Mouse (Mus musculus) urinary bladder, postnatal 14 days (tissue): Measurements from ENCODE around the gene Myo1c.
A peak's percentile ranks its signal among the peaks of the same experiment; 100 is the strongest.

ENCODE experiments used
- DNase-seq: peaks from one replicate; pipeline ENCODE4 v3.0.0; 2021; ENCODE audit warnings: low spot score

Myo1c gene

DNA sequence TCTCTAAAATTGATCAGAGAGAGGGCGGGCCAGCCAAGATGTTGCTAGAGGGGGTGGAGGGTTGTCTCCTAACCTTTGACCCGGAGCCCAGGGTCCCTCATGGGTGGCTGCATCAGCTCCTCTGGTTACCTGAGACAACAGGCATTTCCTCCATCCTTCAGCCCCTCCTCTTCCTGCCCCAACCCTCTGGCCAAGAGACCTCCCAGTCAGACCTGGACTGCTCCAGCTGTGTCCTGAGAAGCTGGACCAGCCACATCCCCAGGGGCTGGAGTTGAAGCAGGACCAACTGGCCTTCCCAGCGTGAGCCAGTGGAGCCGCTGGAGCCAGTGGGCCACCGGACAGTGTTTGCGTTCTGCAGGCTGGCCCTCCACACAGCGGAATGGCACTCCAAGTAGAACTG, at the start of gene Myo1c:
TSS of gene Myo1c (plus strand) at position 194 of the 400 bp plus-strand sequence.
- no peak for DNase-seq

DNA sequence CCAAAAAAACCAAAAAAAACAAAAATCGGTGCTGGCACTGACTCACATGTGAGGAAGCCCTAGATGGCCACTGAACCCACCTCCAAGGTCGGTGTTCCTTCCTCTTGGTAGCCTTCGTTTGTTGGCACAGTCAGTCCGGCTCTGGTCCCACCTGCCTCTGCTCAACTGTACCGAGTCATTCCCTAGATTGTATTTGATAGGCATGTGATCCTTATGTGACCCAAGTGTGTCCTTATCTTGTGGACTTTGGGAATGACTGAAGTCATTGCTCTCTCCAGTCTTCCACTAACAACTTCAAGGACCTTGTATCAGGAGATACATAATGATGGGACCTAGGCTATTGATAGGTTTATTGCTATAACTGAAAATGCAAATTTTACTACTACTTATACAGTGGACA, 45.5 kb upstream of the Myo1c start:
- no peak for DNase-seq

DNA sequence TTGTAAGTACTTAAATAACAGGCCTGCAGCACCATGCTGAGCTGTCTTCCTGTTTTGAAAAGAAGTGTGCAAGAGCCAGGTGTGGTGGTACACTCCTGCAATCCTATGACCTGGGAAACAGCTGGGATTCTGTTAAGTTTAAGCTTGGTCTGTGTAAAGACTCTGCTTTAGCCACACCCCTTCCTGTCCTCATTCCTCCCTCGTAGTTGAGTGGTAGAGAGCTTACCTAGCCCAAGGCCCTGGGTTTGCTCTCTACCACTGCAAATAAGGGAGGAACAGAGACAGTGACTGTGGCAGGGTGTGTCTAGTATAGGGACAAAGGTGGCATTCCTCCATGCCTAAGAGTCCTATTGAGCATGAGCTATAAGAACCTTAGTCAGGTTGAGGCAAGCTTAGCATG, 45.0 kb upstream of the Myo1c start:
- no peak for DNase-seq

DNA sequence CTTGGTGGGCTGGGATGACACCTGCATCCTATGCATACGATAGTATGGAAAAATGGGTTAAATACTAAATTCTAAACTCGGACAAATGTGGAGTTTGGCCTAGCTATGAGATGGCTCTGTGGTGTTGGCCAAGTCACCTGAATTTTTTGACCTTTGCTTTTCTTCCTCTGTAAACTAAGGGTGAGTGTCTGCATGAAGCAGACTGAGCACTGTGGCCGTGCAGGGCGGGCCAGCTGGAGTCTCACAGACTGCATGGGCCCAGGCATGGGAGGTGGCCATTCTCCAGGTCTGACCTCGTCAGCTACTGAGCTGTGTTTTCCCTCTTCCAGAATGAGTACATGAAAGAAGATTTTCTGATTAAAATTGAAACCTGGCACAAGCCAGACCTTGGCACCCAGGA, 41.5 kb upstream of the Myo1c start:
- DNase-seq, result no peak

DNA sequence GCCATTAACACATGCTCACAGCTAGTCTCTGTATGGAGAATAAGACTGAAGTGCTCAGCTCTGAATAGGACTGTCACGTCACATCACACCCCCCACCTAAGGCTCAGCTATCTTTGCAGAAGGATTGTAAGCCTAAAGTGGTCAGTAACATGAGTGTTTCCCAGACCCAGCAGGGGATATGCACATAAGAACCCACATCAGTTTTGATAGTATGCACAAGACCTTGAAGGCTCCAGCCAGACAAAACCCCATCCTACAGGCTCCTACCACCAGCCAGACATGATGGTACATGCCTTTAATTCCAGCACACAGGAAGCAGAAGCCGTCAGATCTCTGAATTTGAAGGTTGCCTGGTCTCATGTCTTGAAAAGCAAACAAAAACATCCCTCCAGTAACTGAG, 40.3 kb upstream of the Myo1c start:
- no peak for DNase-seq

DNA sequence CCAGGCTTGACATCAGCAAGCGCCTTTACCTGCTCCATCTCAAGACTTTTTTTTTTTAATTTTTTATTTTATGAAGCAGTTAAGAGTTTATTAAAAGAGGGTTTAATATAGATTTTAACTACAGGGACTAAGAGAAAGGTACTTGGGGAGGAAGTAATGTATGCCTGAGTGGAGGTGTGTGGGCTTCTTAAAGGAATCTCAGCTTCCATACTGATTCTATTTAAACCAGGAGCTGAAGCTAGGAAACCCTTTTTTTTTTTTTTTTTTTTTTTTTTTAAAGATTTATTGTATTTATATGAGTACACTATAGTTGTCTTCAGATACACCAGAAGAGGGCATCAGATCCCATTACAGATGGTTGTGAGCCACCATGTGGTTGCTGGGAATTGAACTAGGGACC, 35.5 kb upstream of the Myo1c start:
- DNase-seq, result no peak

DNA sequence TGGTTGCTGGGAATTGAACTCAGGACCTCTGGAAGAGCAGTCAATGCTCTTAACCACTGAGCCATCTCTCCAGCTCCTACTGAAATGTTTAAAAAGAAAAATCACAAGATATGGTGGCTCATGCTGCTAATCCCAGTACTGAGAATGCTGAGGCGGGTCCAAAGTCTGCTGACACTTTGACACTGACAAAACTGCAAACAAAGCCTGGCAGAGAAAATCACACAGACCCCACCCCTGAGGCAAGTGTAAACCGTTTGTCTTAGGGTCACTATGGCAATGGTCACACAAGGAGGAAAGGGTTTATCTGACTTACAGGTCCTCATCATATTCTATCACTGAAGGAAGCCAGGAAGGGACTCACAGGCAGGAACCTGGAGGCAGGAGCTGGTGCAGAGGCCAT, 34.7 kb upstream of the Myo1c start:
- DNase-seq, result no peak

DNA sequence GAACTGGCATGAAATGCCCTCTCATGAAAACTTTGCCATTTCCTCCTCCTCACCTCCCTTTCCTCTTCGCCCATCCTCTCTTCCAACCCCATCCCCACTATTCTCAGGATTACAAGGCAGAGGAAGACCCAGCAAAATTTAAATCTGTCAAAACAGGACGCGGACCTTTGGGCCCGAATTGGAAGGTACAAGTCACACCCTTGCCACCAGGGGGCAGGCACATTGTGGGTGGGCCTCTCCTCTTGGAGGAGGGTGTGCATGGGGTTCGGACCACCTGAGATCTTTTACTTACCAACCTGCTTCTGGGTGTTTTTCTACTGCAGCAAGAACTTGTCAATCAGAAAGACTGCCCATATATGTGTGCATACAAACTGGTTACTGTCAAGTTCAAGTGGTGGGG, 31.2 kb upstream of the Myo1c start:
- no peak for DNase-seq

DNA sequence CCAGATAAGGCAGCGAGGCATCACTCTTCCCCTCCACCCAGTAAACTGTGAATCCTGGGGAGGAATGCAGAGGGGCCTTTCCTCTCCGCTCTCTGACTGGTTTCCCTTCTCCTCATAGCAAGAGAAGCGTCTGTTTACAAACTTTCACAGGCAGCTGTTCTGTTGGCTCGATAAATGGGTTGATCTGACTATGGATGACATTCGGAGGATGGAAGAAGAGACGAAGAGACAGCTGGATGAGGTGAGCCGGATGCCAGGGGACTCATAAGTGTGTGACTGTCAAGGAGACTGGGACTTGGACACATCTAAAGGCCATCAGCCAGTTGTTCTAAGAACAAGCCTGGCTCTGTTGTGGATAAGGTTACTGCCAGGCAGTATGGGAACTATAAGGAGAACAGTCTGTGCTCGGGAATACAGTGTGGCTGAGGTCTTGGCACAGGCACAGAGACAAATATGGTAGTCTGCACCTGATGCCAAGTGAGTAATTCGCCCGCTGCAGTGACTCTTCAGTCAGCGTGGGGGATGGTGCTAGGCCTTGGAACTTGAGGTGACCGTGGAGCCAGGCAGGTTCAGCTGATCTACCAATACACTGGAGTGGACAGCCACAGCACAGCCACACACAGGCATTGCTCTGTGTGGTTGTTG, 30.0 kb upstream of the Myo1c start:
- DNase-seq, result peak; percentile 52

DNA sequence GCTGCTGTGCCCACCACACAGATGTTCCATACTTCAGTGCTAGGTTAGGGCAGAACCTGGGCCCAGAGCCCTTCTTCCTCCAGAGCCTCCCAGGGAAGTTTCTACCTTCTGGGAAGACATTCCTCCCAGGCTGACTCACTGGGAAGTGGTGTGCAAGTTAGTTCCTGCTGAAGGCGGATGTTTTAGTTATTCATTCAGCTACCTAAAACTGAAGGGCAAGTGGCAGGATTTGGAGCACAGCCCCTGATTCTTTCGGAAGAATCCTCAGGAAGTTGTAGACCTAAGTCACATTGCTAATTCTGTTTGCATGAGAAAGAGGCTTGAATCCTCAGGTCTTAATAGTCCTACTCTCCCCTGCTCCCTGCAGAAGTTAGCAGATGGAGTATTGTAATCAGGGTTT, 28.9 kb upstream of the Myo1c start:
- no peak for DNase-seq

DNA sequence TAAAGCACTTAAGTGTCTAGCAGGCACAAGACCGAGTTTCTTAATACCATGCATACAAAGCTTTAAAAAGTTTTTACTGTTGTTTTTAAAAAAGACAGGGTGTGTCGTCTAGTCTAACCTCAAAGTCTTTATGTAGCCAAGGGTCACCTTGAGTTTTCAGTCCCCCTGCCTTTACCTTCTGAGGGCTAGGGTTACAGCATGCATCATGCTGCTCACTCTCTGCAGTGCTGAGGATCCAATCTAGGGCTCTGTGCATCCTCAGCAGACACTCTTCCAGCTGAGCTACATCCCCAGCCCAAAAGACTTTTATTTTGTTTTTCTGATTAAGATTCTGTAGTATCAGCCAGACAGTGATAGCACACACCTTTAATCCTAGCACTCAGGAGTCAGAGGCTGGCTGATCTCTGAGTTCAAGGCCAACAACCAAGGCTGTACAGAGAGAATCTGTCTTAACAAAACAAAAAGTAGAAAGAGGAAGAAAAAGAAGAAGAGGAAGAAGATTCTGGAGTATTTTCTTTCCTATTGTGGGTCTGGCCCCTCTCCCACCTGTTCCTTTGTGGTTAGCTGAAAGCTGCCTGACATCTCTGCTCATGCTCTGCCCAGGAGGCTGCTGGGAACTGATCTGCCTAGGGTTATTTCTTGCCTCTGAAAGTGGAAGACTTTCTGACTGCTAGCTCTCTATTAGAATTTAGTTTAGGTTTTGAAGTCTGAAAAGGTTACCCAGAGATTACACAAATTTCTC, 27.5 kb upstream of the Myo1c start:
- no peak for DNase-seq

DNA sequence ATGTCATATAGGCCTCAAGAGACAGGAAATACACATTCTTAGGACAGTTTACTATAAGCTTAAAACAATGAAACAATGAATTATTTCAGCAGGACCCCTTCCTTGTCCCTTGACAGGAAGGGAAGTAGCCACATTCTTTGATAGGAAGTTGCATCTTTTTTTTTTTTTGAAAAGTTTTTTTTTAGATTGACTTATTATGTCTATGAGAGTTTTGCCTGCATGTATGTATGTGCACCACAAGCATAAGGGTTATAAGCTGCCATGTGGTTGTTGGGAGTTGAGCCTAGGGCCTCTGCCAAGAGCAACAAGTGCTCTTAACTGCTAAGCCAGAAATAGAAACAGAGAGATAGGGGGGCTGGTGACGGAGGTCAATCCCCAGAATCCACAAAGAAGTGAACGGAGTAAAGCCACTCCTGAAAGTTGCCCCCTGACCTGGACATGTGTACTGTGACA, 26.2 kb upstream of the Myo1c start:
- DNase-seq, result no peak

DNA sequence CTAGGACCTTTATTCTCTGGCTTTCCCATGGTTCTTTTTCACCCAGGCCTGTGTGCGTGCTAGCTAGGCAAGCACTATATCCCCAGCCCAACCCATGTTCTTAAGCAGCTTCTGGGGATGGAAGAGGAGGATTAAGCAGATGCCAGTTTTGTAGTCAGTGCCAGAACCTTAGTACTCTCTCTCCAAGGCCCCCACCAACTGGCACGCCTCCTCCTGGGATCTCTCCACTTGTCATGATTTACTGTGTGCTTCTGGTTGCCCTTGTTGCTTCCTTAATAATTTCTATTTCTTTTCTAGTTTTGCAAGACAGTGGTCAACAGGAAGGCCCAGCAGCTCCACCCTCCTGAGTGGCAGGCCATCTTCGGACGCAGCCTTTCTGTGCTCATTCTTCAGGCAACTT, 24.5 kb upstream of the Myo1c start:
- DNase-seq, result no peak

DNA sequence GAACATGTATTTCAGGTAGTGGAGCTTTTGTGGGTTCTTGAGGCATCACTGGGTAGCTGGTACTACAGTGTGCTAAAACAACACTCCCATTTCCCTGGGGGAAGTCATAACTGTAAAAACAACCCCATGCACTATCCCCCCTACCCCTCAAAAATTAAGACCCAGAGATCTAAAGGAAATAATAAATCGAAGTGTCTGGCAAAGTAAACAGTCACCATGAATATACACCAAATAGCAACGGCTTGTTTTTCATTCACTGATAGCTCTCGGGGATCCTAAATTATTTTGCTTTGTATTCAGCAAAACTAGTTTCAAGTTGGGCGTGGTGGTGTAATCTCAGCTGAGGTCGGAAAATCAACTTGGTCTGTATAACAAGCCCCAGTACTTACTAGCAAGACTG, 20.2 kb upstream of the Myo1c start:
- DNase-seq, result no peak

DNA sequence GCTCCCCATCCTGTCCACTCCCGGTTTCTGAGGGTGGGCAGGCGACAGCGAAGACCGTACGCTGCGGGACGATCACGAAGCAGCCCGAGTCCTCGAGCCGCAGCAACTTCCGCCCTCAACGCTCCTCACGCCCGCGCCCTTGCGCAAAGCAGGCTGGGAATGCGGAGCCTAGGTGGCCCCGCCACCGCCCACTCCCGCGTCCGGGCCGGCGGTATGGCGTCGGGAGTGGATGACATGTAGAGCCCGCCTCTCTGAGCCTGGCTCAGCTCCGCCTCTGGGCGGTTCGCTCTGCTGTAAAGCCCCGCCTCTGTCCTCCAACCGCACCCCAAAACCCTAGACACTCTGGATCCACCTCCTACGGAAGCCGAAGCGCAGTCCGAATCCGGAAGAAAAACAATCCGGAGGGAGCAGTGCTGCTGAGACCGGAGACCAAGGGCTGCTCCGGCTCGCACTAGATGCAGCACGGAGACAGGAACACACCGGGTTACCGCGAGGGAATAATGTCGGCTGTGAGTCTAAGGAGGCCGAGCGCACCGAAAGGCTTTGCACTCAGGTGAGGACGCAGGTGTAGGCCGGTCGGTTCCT, 19.6 kb upstream of the Myo1c start, which contains the start of gene Inpp5k:
TSS of gene Inpp5k (plus strand) at position 344 of the 585 bp plus-strand sequence.
- peak; percentile 96 for DNase-seq

DNA sequence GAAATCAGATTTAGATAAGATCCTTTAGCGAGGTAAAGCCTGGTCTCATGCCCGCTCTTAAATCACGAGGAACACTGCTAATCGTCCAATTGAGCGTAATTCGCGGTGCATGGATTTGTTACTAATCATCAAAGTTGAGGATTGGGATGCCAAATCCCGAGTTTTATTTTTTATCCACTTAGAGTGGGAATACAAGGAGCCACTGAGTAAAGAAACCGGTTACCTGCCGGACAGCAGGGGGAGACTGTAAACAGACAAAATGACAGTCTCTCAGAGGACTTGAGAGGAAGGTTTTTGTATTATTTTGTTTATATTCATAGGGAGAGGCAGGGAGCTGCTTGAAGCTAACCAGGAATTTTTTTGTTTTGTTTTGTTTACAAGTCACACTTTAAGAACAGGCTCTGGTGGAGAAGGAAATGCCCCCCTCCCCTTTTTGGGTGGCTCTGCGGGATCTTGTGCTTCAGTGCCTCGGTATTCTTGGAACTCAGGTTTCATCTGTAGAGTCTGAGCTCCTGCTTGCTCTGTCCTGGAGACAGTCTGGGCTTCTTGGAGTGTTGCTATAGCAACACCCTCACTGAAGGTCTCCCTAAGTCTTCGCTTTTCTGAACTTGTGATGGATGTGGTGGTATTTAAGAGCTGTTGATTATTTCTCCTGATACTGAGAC, 18.6 kb upstream of the Myo1c start:
- peak; percentile 45 for DNase-seq

DNA sequence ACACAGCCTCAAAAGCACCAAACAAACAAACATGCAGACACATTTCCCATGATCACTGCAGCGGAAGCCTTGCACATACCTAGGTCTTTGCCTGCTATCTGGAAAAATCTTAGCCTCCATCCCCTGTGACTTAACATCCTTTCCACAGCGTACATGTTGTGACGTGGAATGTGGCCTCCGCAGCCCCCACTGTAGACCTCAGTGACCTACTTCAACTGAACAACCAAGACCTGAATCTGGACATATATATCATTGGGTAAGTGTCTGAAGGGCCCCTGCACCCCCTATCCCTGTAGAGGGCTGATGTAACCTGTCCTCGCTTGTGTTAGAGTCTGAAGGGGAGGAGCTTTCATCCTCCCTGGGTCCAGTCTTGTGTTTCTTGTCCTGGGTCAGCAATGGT, 17.4 kb upstream of the Myo1c start:
- no peak for DNase-seq

DNA sequence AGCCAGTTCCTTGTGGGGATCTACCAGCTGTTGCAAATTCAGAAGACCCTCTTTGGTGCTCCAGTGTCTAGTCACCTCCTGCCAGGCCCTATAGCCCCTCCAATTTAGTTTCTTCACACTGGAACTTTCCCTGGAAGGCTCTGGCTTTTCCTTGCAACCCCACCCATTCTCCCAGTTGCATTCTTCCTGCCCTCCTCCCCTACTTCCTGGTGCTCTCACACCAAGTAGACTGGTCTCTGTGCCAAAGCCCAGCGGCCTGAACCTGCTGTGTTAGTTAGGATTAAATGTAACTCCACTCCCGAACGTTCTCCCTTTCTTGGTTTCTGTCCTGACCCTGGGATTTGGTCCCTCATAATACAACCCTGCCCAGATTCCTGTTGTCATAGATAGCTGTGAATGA, 15.5 kb upstream of the Myo1c start:
- DNase-seq, result no peak

DNA sequence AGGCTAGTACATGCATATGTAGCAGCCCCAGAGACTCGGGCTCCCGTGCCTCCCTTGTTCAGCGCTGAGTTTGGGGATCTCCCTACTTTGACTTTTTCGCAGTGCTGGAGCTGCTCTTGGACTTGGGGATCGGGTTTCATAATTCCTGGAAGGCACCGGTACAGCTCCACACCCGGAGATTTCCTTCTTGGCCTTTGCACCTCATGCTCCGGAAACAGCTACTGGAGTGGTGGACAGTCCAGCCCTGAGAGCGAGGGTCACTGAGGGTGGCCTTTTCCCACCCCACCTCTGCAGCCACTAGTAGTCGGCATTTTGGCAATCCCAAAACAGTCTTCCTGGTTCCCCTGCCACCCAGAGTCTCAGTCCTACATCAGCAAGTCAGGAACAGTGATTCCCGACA, 15.0 kb upstream of the Myo1c start:
- DNase-seq, result no peak

DNA sequence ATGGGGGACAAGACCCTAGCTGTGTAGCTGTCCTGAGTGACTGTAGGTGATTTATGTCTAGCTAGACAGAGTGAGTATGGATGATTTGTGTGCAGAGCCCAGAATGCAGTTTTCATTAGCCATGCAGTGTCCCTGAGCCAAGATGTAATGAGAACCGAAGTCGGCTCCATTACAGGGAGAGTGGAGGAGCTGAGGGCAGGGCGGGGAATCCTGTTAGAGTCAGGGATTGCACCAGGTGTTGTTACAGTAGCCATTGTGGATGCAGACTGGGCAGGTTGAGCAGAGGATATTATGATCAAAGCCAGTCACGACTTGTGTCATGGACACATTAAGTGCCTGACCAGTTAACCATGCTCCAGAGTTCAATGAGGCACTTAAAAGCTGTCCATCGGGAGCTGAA, 7.0 kb upstream of the Myo1c start:
- DNase-seq, result no peak

DNA sequence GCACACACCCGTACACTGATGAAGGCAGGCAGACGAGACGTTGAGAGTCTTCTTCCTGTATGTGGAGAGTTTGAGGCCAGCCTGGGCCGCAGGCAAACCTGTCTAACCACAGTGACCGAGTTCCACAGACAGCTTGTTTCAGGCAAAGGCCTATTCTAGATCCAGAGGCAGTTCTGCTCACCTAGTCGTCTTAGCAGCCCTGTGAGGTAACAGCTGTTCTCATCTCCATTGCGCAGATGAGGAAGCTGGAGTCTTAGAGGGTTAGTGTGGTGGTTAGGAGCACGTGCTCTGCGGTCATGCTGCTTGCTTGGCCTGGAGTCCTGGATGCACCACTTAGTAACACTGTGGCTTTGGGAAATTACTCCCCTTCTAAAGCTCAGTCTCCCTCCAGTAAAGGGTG, 5.6 kb upstream of the Myo1c start:
- no peak for DNase-seq

DNA sequence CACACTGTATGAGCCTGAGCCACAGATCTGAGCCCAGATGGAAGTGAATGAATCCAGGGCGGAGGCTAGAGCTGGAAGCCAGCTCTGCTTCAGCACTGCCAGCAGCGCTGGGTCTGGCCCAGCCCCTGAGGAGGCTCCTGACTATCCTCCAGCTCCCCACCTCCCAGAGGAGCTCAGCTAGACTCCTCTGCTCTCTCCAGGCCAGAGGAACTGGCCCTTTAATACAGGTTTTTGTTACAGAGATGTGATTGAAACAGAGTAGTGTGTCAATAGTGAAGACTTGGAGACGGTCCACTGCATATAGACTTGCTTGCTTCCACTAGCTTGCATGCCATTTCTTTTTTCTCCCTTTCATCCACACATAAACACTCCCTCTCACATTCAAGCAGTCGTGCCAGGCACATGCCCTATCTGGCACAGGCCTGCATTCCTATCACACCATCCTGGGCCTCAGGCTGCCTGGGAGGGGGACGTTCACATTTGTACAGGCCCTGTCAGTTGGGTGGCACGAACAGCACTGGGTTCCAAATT, 2.6 kb upstream of the Myo1c start:
- DNase-seq, result peak; percentile 60

DNA sequence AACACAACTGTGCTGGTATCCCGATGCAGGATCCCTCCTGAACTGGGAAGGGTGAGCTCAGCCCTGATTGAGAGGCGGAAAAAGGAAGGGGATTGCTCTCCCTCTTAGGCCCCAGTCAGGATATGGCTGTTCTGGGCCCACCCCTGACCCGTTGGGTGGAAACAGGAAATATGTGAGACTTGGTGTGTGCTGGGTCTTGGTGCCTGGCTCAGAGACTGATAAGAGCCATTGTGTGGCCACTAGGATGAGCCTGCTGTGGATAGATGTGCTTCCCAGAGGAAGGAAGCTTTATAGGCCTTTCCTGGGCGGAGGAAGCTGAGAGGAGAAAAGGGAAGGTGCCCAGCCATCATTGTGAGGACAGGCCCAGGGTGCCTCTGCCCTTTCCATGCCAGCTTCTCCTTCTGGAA, 1.1 kb upstream of the Myo1c start:
- DNase-seq, result no peak
